Mouse (Mus musculus) spleen, adult 2 months (tissue): ENCODE measurements around the gene Nod2.

ENCODE experiments used
- CTCF ChIP-seq: fragments of 200-500 bp; IDR thresholded peaks from 2 replicates; pipeline ENCODE4 v1.5.1; 2011; ENCODE audit warnings: mild to moderate bottlenecking, inconsistent platforms; ENCODE audit not compliant: insufficient read depth, insufficient read length, insufficient replicate concordance; ENCODE audit errors: extremely low read depth
- POLR2A ChIP-seq: fragments of 200-500 bp; IDR thresholded peaks from 2 replicates; pipeline ENCODE4 v1.6.1; 2011; ENCODE audit warnings: low read depth, low read length, inconsistent platforms

- TF ChIP-seq POLR2A (no peak), CTCF (no peak)
Observed at GRCm38 (mm10) chr8:88671575-88671974, 24.5 kb downstream of the Nod2 start.
